Mouse (Mus musculus) liver, embryonic 11.5 days (tissue): ENCODE data around the gene Cntnap2. TPM values are rescaled to one million over a fixed set of nuclear protein-coding genes. Genes with fewer than 3 reads are reported as not detected.

Source experiments
- ATAC-seq: fragments of 200-750 bp; cut with Nextera tagmentation; replicated peaks from 2 replicates; pipeline ENCODE4 v1.8.0; 2017; ENCODE audit warnings: moderate number of reproducible peaks, mild to moderate bottlenecking, moderate TSS enrichment, moderate library complexity; ENCODE audit not compliant: low FRiP score
- DNase-seq: peaks from one replicate; pipeline ENCODE4 v3.0.0-alpha.2; 2017; ENCODE audit warnings: low spot score
- H3K27ac ChIP-seq: fragments of 300-500 bp; sonication (generic); 2 replicates; pipeline ENCODE4 v1.5.1; 2014; ENCODE audit warnings: mild to moderate bottlenecking, low read depth, low read length, control low read depth
- H3K27me3 ChIP-seq: fragments of 300-500 bp; sonication (generic); replicated peaks from 2 replicates; pipeline ENCODE4 v1.6.1; 2014; ENCODE audit warnings: low read length, mixed read lengths; ENCODE audit not compliant: control insufficient read depth, insufficient read depth
- H3K36me3 ChIP-seq: fragments of 300-500 bp; sonication (generic); 2 replicates; pipeline ENCODE4 v1.6.1; 2014; ENCODE audit warnings: mild to moderate bottlenecking, low read length, moderate library complexity, mixed read lengths; ENCODE audit not compliant: control insufficient read depth, insufficient read depth
- H3K4me1 ChIP-seq: fragments of 300-500 bp; sonication (generic); replicated peaks from 2 replicates; pipeline ENCODE4 v1.6.1; 2014; ENCODE audit warnings: low read length, mixed read lengths; ENCODE audit not compliant: control insufficient read depth, insufficient read depth
- H3K4me2 ChIP-seq: fragments of 300-500 bp; sonication (generic); 2 replicates; pipeline ENCODE4 v1.6.1; 2014; ENCODE audit warnings: mild to moderate bottlenecking, control low read depth, moderate library complexity
- H3K4me3 ChIP-seq: fragments of 300-500 bp; sonication (generic); 2 replicates; pipeline ENCODE4 v1.5.1; 2014; ENCODE audit warnings: low read depth, low read length, control low read depth
- H3K9ac ChIP-seq: fragments of 300-500 bp; sonication (generic); 2 replicates; pipeline ENCODE4 v1.6.1; 2014; ENCODE audit warnings: low read depth, low read length, control low read depth
- H3K9me3 ChIP-seq: fragments of 300-500 bp; sonication (generic); 2 replicates; pipeline ENCODE4 v1.6.1; 2016; ENCODE audit warnings: low read length, inconsistent platforms, mixed read lengths; ENCODE audit not compliant: control insufficient read depth
- WGBS: fragments of 180-500 bp; shearing (Covaris S2); extraction: QIAGEN DNeasy Blood & Tissue Kit; methylation state at CpG from one replicate; pipeline ENCODE4 v1.1.7; 2014; 5-methylcytosine and 5-hydroxymethylcytosine counted together
- polyA plus RNA-seq: library from polyadenylated mRNA; unstranded; fragments of >200 nt; fragmentation: Nextera tagmentation; extraction: Ambion mirVana; gene quantifications from 2 replicates; pipeline ENCODE4 v1.2.1, GENCODE M21; 2014

Gene Cntnap2
- polyA plus RNA-seq, 1 experiment from 2014 or later = 1.2 TPM

DNA sequence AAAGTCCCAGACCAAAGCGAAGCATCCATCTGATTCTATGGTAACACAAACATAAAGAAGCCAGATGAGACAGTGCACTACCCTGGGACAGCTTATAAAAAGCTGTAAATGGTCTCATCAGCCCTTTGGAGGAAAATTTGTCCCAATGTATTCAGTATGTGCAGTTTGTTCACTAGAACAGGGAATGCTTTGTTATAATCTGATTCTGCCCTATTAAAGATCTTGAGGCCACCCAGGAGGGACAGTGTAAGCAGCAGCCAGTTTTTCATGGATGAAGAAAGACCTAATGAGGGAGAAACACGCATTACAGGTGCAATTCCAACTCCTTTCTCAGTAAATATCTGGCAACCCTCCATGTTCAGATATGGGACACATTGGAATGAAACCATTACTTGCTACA, 145.9 kb downstream of the Cntnap2 start:
- DNase-seq (no peak), ATAC-seq (no peak)
- 73% methylated on average over 2 of the region's 2 CpGs for WGBS
- H3K36me3 ChIP-seq = no peaks in the 10 kb centered on the region
- H3K4me2 ChIP-seq = no peak overlapping the region
- H3K9ac ChIP-seq = no peak overlapping the region
- no peaks in the 10 kb centered on the region for H3K9me3 ChIP-seq
- H3K27me3 ChIP-seq = no peaks in the 10 kb centered on the region
- no peaks in the 10 kb centered on the region for H3K4me1 ChIP-seq
- no peak overlapping the region for H3K4me3 ChIP-seq
- no peak overlapping the region for H3K27ac ChIP-seq

DNA sequence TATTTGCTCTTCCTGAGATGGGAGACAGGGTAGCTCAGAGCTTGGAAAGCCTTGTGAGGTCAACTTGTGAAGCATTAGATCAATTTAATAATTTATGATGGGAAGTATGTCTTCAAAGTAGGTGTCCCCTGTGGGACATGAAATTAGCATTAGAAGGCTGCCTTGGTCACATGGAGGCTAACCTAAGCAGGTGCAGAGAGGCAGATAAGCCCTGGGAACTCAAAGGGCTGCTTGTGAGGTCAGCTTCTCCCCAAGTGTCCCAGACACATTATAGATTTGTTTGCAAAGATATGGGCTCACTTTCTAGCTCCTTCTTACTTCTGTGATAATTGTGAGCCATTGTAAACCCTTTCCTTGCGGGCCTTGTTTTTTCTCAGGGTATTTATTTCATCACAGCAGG, 155.2 kb downstream of the Cntnap2 start:
- WGBS = 64% methylated on average over 1 of the region's 1 CpGs

DNA sequence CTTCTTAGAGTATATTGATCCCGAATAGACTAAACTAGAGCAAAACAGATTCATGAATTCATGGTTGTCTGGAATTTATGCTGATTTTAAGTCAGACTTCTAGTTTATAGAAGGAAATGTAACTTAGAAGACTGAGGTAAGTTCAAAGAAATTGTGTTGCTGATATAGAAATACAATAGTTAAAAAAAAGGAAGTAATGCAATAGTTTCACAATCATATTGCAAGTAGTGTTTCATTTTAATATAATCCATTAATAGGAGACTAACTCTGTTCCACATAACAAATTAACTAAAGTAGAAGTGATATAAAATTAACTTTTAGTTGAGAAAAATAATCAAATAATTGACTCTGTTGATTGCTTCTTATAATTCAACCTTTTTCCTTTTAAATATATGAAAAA, 169.8 kb downstream of the Cntnap2 start:
- Histone ChIP-seq H3K9ac (no peak overlapping the region), H3K4me2 (no peak overlapping the region), H3K36me3 (no peaks in the 10 kb centered on the region), H3K9me3 (no peaks in the 10 kb centered on the region), H3K27me3 (no peaks in the 10 kb centered on the region), H3K4me3 (no peak overlapping the region), H3K27ac (no peak overlapping the region), H3K4me1 (no peaks in the 10 kb centered on the region)
- DNase-seq (no peak), ATAC-seq (no peak)
- 70% methylated on average over 1 of the region's 1 CpGs for WGBS

More for the DNA sequence above, 155.2 kb downstream of the Cntnap2 start:
- H3K27ac ChIP-seq = no peak overlapping the region
- H3K9ac ChIP-seq = no peak overlapping the region
- H3K9me3 ChIP-seq = no peaks in the 10 kb centered on the region
- no peaks in the 10 kb centered on the region for H3K36me3 ChIP-seq
- H3K4me2 ChIP-seq = no peak overlapping the region
- DNase-seq (no peak), ATAC-seq (no peak)
- H3K4me3 ChIP-seq = no peak overlapping the region
- H3K4me1 ChIP-seq = no peaks in the 10 kb centered on the region
- H3K27me3 ChIP-seq = no peaks in the 10 kb centered on the region

DNA sequence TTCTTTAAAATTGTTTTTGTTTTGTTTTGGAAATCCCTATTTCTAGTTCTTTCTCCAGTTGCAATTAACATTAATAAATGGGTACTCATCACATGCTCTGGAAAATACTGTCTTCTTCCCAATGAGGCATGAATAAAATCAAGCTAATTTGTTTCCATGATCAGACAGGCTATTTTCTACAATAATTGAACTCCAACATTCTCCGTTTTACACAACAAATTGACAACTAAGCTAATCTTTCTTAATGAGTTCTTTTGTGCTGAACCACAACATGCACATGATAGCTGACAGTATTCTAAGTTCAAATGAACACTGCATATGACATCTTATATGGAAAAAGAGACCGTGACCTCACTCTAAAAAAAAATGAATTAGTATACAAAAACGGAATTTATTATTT, 173.4 kb downstream of the Cntnap2 start:
- no peaks in the 10 kb centered on the region for H3K27me3 ChIP-seq
- H3K36me3 ChIP-seq = no peaks in the 10 kb centered on the region
- DNase-seq = no peak
- no peak overlapping the region for H3K9ac ChIP-seq
- ATAC-seq = no peak
- H3K27ac ChIP-seq = no peak overlapping the region
- H3K9me3 ChIP-seq = no peaks in the 10 kb centered on the region
- H3K4me3 ChIP-seq = no peak overlapping the region
- no peaks in the 10 kb centered on the region for H3K4me1 ChIP-seq
- WGBS = 85% methylated on average over 3 of the region's 3 CpGs
- H3K4me2 ChIP-seq = no peak overlapping the region

DNA sequence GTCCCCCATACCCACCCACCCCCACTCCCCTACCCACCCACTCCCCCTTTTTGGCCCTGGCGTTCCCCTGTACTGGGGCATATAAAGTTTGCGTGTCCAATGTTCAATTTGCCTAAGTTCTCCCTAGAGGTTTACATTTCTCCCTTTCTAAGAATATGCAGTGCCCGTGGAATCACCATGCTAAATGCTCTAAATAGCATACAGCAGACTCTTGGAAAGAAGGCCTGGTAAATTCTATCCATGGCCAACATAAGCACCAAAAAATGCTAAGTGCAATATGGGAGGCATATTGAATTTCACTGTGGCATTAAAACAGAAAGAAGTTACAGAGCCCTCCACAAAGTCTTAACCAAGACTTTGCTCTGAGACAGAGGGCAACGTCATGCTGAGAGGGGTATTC, 177.4 kb downstream of the Cntnap2 start:
- no peak for ATAC-seq
- H3K4me3 ChIP-seq = no peak overlapping the region
- WGBS = 82% methylated on average over 4 of the region's 4 CpGs

DNA sequence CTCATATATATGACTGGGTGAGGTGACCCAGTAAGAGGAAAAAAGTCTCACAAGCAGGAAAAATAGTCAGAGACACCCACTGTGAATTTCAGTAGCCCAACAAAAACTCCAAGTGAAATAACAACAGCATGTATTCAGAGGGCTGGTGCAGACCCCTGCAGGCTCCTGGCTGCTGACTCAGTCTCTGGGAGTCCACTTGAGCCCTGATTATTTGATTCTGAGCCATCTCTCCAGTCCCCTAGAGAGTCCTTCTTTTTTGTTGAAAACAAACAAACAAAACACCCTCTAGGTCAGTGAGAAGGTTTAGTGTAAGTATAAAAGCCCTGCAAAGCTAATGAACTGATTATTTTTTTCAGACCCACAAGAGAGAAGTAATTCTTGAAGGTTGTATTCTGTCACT, 179.0 kb downstream of the Cntnap2 start:
- no peaks in the 10 kb centered on the region for H3K4me1 ChIP-seq
- H3K27me3 ChIP-seq = no peaks in the 10 kb centered on the region
- no peak overlapping the region for H3K9ac ChIP-seq
- H3K4me2 ChIP-seq = no peak overlapping the region
- DNase-seq (no peak), ATAC-seq (no peak)
- no peaks in the 10 kb centered on the region for H3K36me3 ChIP-seq
- no peaks in the 10 kb centered on the region for H3K9me3 ChIP-seq
- no peak overlapping the region for H3K4me3 ChIP-seq
- no peak overlapping the region for H3K27ac ChIP-seq

More for the DNA sequence above, 177.4 kb downstream of the Cntnap2 start:
- no peaks in the 10 kb centered on the region for H3K4me1 ChIP-seq
- H3K36me3 ChIP-seq = no peaks in the 10 kb centered on the region
- H3K27me3 ChIP-seq = no peaks in the 10 kb centered on the region
- no peak overlapping the region for H3K9ac ChIP-seq
- H3K9me3 ChIP-seq = no peaks in the 10 kb centered on the region
- H3K27ac ChIP-seq = no peak overlapping the region
- H3K4me2 ChIP-seq = no peak overlapping the region
- DNase-seq = no peak

DNA sequence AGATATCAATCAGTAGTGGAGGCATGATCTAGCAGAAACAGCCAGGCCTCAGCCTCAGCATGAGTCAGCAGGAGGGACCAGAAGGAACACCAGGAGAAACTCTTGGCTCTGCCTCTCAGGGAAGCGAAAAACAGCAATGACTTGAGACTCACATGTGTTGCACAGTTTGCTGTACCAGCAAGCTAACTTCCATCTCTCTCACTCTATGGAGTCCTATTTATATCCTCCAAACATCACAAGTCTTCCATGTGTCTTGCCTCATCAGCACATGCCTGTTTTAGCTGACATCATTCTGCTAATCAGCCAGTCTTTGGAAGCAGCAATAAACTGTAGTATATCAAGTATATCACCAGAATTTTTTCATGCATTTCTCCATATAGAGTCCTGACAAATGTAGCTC, 182.1 kb downstream of the Cntnap2 start:
- WGBS = 83% methylated on average over 1 of the region's 1 CpGs
- Histone ChIP-seq H3K27me3 (no peaks in the 10 kb centered on the region), H3K4me1 (no peaks in the 10 kb centered on the region), H3K4me2 (no peak overlapping the region), H3K4me3 (no peak overlapping the region), H3K36me3 (no peaks in the 10 kb centered on the region), H3K9me3 (no peaks in the 10 kb centered on the region), H3K27ac (no peak overlapping the region), H3K9ac (no peak overlapping the region)
- DNase-seq = no peak
- ATAC-seq = no peak

DNA sequence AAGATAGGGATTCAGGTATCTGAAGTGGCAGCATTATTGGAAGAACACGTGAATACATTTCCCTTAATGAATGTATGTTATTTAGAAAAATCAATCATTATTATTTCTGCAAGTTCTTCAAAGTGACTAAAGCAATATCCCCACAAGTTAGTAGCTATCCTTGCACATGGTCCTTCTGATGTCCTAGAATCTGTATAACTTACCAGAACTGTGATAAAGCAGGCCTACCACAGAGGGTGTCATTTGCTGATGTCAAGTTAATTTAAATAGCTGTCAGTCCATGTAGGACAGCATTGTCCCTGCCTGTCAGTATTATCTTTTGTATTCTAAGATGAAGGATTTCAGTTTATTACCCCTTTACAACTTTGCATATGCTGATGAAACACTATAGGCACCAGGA, 185.5 kb downstream of the Cntnap2 start:
- H3K27ac ChIP-seq = no peak overlapping the region
- no peaks in the 10 kb centered on the region for H3K27me3 ChIP-seq
- no peaks in the 10 kb centered on the region for H3K9me3 ChIP-seq
- no peak overlapping the region for H3K4me2 ChIP-seq
- no peaks in the 10 kb centered on the region for H3K36me3 ChIP-seq
- ATAC-seq (no peak), DNase-seq (no peak)
- no peak overlapping the region for H3K9ac ChIP-seq
- no peaks in the 10 kb centered on the region for H3K4me1 ChIP-seq
- no peak overlapping the region for H3K4me3 ChIP-seq
- WGBS = 73% methylated on average over 1 of the region's 1 CpGs

DNA sequence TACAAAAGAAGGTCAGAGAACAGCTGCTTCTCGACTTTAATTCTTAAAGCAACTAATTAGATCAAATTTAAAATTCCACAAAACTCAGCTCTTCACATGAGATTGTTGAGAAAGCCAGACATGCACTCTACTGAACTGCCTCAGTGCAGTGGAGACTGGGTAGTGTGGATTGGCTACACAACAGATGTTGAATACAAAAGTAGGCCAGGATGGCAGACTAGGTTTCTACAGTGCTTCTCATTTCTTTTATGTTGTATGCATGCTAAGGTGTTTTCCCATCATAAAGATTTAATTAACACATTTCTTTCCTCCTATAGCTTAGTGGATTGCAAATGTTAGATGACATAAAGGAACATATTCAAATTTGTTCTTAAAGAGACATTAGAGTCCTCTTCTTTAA, 198.9 kb downstream of the Cntnap2 start:
- ATAC-seq = no peak
- H3K9ac ChIP-seq = no peak overlapping the region
- WGBS = 74% methylated on average over 1 of the region's 1 CpGs

More for the DNA sequence above, 198.9 kb downstream of the Cntnap2 start:
- H3K36me3 ChIP-seq = no peaks in the 10 kb centered on the region
- H3K27me3 ChIP-seq = no peaks in the 10 kb centered on the region
- H3K4me1 ChIP-seq = no peaks in the 10 kb centered on the region
- DNase-seq = no peak
- H3K27ac ChIP-seq = no peak overlapping the region
- H3K9me3 ChIP-seq = no peaks in the 10 kb centered on the region
- H3K4me2 ChIP-seq = no peak overlapping the region
- H3K4me3 ChIP-seq = no peak overlapping the region
